Comparison of ENCODE assay signal across 24 mouse cellular contexts in genomic region chr7:72103654-72104053, GRCm38 (mm10).
DNase-seq lines count a peak whose midpoint lies in the region; ATAC-seq and TF ChIP-seq lines count a peak whose summit lies in the region.
"Had no signal": no experiment of that assay in that cellular context is flagged by ENCODE, and none has a peak within 500 bp of the region (broad histone marks: within the 10 kb centered on the region; RNA-seq: fewer than 3 reads in every experiment).

No protein-coding gene starts in this region.

- H3K27ac ChIP-seq in lung, embryonic 14.5 days (ENCODE audit: low read depth) = no peak overlapping the region
- no peak overlapping the region for H3K27ac ChIP-seq in intestine, embryonic 15.5 days
- H3K27ac ChIP-seq in intestine, postnatal 0 days (ENCODE audit: low read depth, low read length) = no peak overlapping the region
- H3K27ac ChIP-seq in hindbrain, embryonic 12.5 days = no peak overlapping the region
- H3K27ac ChIP-seq: embryonic facial prominence, embryonic 10.5 days; embryonic facial prominence, embryonic 12.5 days; forebrain, embryonic 13.5 days; forebrain, embryonic 15.5 days had no signal

- H3K9ac ChIP-seq in lung, embryonic 14.5 days = no peak overlapping the region
- no peak overlapping the region for H3K9ac ChIP-seq in intestine, embryonic 15.5 days
- H3K9ac ChIP-seq in intestine, postnatal 0 days (ENCODE audit: low read depth, low read length) = no peak overlapping the region
- no peak overlapping the region for H3K9ac ChIP-seq in hindbrain, embryonic 12.5 days
- H3K9ac ChIP-seq: embryonic facial prominence, embryonic 12.5 days; forebrain, embryonic 13.5 days; forebrain, embryonic 15.5 days; forebrain, postnatal 0 days had no signal

- no peaks in the 10 kb centered on the region for H3K4me1 ChIP-seq in lung, embryonic 14.5 days (ENCODE audit: insufficient read depth)
- no peaks in the 10 kb centered on the region for H3K4me1 ChIP-seq in intestine, embryonic 15.5 days (replicated peaks)
- no peaks in the 10 kb centered on the region for H3K4me1 ChIP-seq in intestine, postnatal 0 days (replicated peaks; ENCODE audit: control insufficient read depth, insufficient read depth, low read length)
- no peaks in the 10 kb centered on the region for H3K4me1 ChIP-seq in hindbrain, embryonic 12.5 days
- H3K4me1 ChIP-seq: embryonic facial prominence, embryonic 10.5 days; embryonic facial prominence, embryonic 12.5 days; forebrain, embryonic 13.5 days; forebrain, embryonic 15.5 days had no signal

- H3K4me3 ChIP-seq in lung, embryonic 14.5 days (ENCODE audit: low read depth, low read length) = no peak overlapping the region
- no peak overlapping the region for H3K4me3 ChIP-seq in intestine, embryonic 15.5 days (replicated peaks)
- no peak overlapping the region for H3K4me3 ChIP-seq in intestine, postnatal 0 days (ENCODE audit: low read depth, low read length)
- no peak overlapping the region for H3K4me3 ChIP-seq in hindbrain, embryonic 12.5 days
- H3K4me3 ChIP-seq: embryonic facial prominence, embryonic 10.5 days; embryonic facial prominence, embryonic 12.5 days; erythroblast, embryonic 14.5 days; forebrain, embryonic 13.5 days; forebrain, embryonic 15.5 days had no signal

- H3K4me2 ChIP-seq in lung, embryonic 14.5 days = no peak overlapping the region
- H3K4me2 ChIP-seq in intestine, embryonic 15.5 days (replicated peaks) = no peak overlapping the region
- no peak overlapping the region for H3K4me2 ChIP-seq in intestine, postnatal 0 days (replicated peaks; ENCODE audit: low read depth)
- no peak overlapping the region for H3K4me2 ChIP-seq in hindbrain, embryonic 12.5 days (replicated peaks)
- H3K4me2 ChIP-seq: embryonic facial prominence, embryonic 12.5 days; forebrain, embryonic 13.5 days; forebrain, embryonic 15.5 days had no signal

- DNase-seq in lung, embryonic 14.5 days = peak; percentile 16
- no peak for DNase-seq in lung, adult 18-20 months
- no peak for DNase-seq in layer of hippocampus, adult 11-12 months (ENCODE audit: low spot score)
- DNase-seq: adrenal gland, adult 8-10 months; adrenal gland, postnatal 14 days; adrenal gland, postnatal 36 days; B cell, adult 2 months; cerebellum, adult 11-12 months; cerebellum, adult 2 months; cerebellum, adult 9-10 months; forebrain, postnatal 0 days had no signal

- no peaks in the 10 kb centered on the region for H3K9me3 ChIP-seq in lung, embryonic 14.5 days (ENCODE audit: low read depth, low read length)
- H3K9me3 ChIP-seq in intestine, embryonic 15.5 days = no peaks in the 10 kb centered on the region
- no peaks in the 10 kb centered on the region for H3K9me3 ChIP-seq in intestine, postnatal 0 days (ENCODE audit: control insufficient read depth)
- no peaks in the 10 kb centered on the region for H3K9me3 ChIP-seq in hindbrain, embryonic 12.5 days (replicated peaks)
- H3K9me3 ChIP-seq: embryonic facial prominence, embryonic 10.5 days; embryonic facial prominence, embryonic 12.5 days; forebrain, embryonic 13.5 days; forebrain, embryonic 15.5 days had no signal

- no peaks in the 10 kb centered on the region for H3K27me3 ChIP-seq in lung, embryonic 14.5 days (ENCODE audit: insufficient read depth, low read length)
- no peaks in the 10 kb centered on the region for H3K27me3 ChIP-seq in intestine, embryonic 15.5 days (replicated peaks)
- H3K27me3 ChIP-seq in intestine, postnatal 0 days (replicated peaks; ENCODE audit: control insufficient read depth, insufficient read depth, low read length) = no peaks in the 10 kb centered on the region
- H3K27me3 ChIP-seq in hindbrain, embryonic 12.5 days = no peaks in the 10 kb centered on the region
- H3K27me3 ChIP-seq: CH12.LX; embryonic facial prominence, embryonic 12.5 days; forebrain, embryonic 13.5 days; forebrain, embryonic 15.5 days; Patski had no signal

- ATAC-seq in lung, embryonic 14.5 days (ENCODE audit: insufficient read depth) = no peak
- ATAC-seq in intestine, embryonic 15.5 days = peak; percentile 62; the same call in 1 of the 2 replicates
- ATAC-seq in intestine, postnatal 0 days = peak; percentile 66
- ATAC-seq in hindbrain, embryonic 12.5 days (ENCODE audit: low FRiP score) = no peak
- ATAC-seq: activated CD4-positive, CD25-positive, alpha-beta regulatory T cell, adult 4 months; CD4-positive, CD25-positive, alpha-beta regulatory T cell, adult 4 months; forebrain, embryonic 13.5 days; forebrain, embryonic 15.5 days; forebrain, postnatal 0 days; Patski had no signal

- H3K36me3 ChIP-seq in lung, embryonic 14.5 days (ENCODE audit: insufficient read depth) = no peaks in the 10 kb centered on the region
- no peaks in the 10 kb centered on the region for H3K36me3 ChIP-seq in intestine, embryonic 15.5 days
- no peaks in the 10 kb centered on the region for H3K36me3 ChIP-seq in intestine, postnatal 0 days (ENCODE audit: control insufficient read depth, insufficient read depth)
- no peaks in the 10 kb centered on the region for H3K36me3 ChIP-seq in hindbrain, embryonic 12.5 days
- H3K36me3 ChIP-seq: embryonic facial prominence, embryonic 10.5 days; embryonic facial prominence, embryonic 12.5 days; forebrain, embryonic 15.5 days; G1E had no signal

- WGBS in lung, embryonic 14.5 days = 45% methylated on average over 3 of the region's 3 CpGs
- 58% methylated on average over 3 of the region's 3 CpGs for WGBS in intestine, embryonic 15.5 days
- 36% methylated on average over 3 of the region's 3 CpGs for WGBS in intestine, postnatal 0 days
- 78% methylated on average over 3 of the region's 3 CpGs for WGBS in hindbrain, embryonic 12.5 days

- TF ChIP-seq CTCF in lung, embryonic 14.5 days (IDR thresholded peaks at IDR 0.05; ENCODE audit: low read depth) = no peak
- no peak for TF ChIP-seq CTCF in intestine, postnatal 0 days (IDR thresholded peaks at IDR 0.05; ENCODE audit: low read depth)

Comparison
In these comparisons a context has a peak if more than half of its experiments do, and no peak if none do; other contexts are left out.
1. ATAC-seq: peak in intestine, embryonic 15.5 days (single experiment) and intestine, postnatal 0 days (single experiment); none in lung, embryonic 14.5 days (single experiment) and hindbrain, embryonic 12.5 days (single experiment).